Mouse (Mus musculus) spleen, adult 2 months (tissue): ENCODE results near the gene Rcbtb1. TPM values are rescaled to one million over a fixed set of nuclear protein-coding genes. Genes with fewer than 3 reads are reported as not detected.

Experiments
- polyA plus RNA-seq: library from polyadenylated mRNA; depleted of rRNA; stranded (reverse); fragments of >200 nt; gene quantifications from 2 replicates; pipeline ENCODE4 v1.2.3, GENCODE M21; 2012; rRNA removed

Gene Rcbtb1
- polyA plus RNA-seq, 1 experiment = 9.9 TPM

Other genes with a start within 250 kb of the Rcbtb1 start
- gene 1700129C05Rik, start 58.3 kb upstream of the Rcbtb1 start, polyA plus RNA-seq = not detected in 2 replicates
- not detected in 2 replicates for gene Gm5142, start 22.5 kb upstream of the Rcbtb1 start, polyA plus RNA-seq
- 0.38 and 0.46 TPM in 2 replicates for gene Gm6904, start 59.0 kb downstream of the Rcbtb1 start, polyA plus RNA-seq
- gene Phf11a, start 96.3 kb downstream of the Rcbtb1 start, polyA plus RNA-seq = 3.6 and 4.6 TPM in 2 replicates
- 4.6 and 4.9 TPM in 2 replicates for gene Phf11b, start 140.1 kb downstream of the Rcbtb1 start, polyA plus RNA-seq
- gene Phf11d, start 164.3 kb downstream of the Rcbtb1 start, polyA plus RNA-seq = 3.6 and 3.7 TPM in 2 replicates
- 0.85 and 1.1 TPM in 2 replicates for gene Phf11c, start 194.2 kb downstream of the Rcbtb1 start, polyA plus RNA-seq
- 13.4 and 14.1 TPM in 2 replicates for gene Setdb2, start 239.7 kb downstream of the Rcbtb1 start, polyA plus RNA-seq
- 4.6 and 5.2 TPM in 2 replicates for gene Cab39l, start 239.8 kb downstream of the Rcbtb1 start, polyA plus RNA-seq